Mouse (Mus musculus) layer of hippocampus, adult 9-10 months (tissue): ENCODE data around the gene Gm7356.
"Not testable (repeated sequence)": the region's sequence is repeated elsewhere in the genome, so short reads cannot be mapped to it uniquely, and the experiment has no call there.

ENCODE experiments used
- DNase-seq: peaks from one replicate; pipeline ENCODE4 v3.0.0; 2022; ENCODE audit warnings: low spot score

The Gm7356 gene

DNA sequence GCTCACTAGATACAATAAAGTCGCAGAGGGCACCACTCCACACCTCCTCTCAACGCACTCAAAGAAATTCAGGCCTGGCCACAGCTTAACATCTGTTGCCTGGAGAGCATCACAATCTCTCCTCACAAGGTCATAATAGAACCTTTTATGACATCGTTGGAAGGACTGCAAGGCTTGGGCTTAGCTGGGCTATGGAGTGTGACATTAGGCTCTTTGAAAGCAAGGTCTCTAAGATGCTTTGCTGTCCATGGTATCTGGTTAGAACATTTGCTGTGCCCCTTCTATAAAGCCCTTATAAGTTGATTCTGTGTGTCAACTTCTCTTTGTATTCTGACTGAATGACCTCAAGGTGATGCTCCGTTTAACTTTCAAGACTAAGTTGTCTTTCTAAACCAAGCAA is at the start of gene Gm7356:
Gene Gm7356, minus strand, starts transcription at position 101 of the 400 bp plus-strand sequence.
- DNase-seq: not testable (repeated sequence)

DNA sequence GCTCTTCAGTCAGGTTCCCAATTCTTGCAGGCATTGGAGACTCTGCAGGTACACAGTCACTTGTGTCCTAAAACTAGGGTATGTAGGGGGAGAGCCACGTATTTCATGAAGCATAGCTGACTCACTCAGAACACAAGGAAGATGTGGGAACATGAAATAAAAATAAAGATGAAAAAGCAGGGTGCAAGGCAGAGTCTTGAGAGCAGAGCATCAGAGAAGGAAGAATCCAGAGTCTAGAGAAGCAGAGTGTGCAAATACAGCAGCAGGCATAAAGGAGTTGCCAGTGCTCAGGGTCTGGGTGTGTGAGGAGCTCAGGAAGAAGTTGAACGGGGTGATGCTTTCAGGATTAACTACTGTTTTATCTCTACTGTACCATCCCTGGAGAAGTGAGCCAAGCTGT is 38.4 kb upstream of the Gm7356 start:
- DNase-seq: not testable (repeated sequence)

DNA sequence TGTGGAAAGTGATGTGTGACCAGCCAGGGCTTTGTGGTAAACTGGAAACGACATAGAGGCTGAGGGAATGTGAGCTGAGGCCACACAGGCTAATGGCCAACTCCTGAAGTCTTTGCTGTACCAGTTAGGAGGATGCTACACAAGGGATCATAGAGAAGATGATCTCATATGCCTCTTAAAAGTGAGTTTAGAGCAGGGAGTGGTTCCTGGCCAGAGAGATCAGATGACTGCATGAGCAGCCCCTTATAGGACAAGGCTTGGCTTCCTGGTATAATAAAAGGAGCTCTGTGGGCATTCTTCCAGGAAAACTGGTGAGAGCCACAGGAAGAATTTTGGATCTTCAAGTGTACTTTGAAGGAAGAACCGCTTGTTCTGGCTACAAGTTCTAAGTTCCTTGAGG is 33.5 kb upstream of the Gm7356 start:
- DNase-seq: not testable (repeated sequence)

DNA sequence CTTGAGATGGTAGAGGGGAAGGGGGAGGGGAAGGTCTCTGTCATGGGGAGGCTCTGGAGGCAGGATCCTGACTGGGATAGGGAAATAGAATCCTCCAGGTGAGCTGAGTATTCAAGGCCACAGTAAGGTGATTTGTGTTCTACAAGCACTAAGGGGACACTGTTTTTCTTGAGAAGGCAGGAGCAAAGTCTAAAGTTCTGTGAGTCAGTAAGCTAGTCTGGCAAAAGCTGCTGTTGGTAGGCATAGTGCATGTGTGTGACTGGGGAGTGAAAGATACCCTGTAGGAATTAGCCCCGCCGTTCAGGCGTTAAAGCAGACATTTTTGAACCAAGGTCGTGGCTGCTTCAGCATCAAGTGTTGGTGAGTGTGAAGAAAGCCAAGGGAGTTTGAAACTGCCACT is 32.6 kb upstream of the Gm7356 start:
- DNase-seq: not testable (repeated sequence)

DNA sequence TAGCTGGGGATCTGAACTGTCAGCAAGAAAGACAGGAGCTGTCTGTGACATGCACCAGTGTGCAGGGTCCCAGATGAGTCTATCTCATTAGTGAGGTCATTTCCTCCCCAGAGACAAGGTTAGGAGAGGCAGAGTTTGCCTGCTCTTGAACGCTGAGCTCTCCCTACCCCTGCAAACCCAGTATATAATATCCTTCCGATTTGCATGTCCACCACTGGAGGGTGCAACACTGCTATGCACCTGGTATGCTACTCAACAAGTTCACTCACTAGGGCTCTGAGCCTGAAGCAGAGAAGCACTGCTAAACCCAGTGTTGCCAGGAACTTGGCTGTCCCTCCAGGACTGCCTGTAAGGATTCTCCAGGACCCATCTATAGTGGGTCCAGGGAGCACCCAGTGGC is 10.1 kb downstream of the Gm7356 start:
- DNase-seq: not testable (repeated sequence)

DNA sequence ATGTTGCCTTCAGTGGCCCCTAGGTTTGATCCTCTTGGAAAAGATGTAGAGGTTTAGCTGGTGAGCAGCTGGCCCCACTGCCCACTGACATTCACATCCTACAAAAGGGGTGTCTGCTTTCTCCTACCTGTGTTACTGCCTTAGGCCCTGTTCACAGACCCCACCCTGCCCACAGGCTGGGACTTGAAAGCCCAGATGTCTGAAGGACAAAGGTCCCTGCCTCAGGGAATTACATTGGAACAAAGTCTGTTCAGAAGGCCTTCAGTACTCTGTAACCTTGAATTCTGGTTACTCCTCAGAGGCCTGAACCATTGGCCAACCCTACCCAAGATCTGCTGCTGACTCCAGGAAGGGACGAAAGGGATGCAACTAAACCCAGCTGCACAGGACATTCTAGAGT is 15.8 kb downstream of the Gm7356 start:
- no peak for DNase-seq

DNA sequence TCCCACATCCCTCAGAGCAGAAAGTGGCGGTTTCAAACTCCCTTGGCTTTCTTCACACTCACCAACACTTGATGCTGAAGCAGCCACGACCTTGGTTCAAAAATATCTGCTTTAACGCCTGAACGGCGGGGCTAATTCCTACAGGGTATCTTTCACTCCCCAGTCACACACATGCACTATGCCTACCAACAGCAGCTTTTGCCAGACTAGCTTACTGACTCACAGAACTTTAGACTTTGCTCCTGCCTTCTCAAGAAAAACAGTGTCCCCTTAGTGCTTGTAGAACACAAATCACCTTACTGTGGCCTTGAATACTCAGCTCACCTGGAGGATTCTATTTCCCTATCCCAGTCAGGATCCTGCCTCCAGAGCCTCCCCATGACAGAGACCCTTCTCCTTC is 32.7 kb downstream of the Gm7356 start:
- not testable (repeated sequence) for DNase-seq

DNA sequence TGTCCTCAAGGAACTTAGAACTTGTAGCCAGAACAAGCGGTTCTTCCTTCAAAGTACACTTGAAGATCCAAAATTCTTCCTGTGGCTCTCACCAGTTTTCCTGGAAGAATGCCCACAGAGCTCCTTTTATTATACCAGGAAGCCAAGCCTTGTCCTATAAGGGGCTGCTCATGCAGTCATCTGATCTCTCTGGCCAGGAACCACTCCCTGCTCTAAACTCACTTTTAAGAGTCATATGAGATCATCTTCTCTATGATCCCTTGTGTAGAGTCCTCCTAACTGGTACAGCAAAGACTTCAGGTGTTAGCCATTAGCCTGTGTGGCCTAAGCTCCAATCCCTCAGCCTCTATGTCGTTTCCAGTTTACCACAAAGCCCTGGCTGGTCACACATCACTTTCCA is 33.6 kb downstream of the Gm7356 start:
- not testable (repeated sequence) for DNase-seq

DNA sequence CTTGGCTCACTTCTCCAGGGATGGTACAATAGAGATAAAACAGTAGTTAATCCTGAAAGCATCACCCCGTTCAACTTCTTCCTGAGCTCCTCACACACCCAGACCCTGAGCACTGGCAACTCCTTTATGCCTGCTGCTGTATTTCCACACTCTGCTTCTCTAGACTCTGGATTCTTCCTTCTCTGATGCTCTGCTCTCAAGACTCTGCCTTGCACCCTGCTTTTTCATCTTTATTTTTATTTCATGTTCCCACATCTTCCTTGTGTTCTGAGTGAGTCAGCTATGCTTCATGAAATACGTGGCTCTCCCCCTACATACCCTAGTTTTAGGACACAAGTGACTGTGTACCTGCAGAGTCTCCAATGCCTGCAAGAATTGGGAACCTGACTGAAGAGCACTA is 38.5 kb downstream of the Gm7356 start:
- not testable (repeated sequence) for DNase-seq

DNA sequence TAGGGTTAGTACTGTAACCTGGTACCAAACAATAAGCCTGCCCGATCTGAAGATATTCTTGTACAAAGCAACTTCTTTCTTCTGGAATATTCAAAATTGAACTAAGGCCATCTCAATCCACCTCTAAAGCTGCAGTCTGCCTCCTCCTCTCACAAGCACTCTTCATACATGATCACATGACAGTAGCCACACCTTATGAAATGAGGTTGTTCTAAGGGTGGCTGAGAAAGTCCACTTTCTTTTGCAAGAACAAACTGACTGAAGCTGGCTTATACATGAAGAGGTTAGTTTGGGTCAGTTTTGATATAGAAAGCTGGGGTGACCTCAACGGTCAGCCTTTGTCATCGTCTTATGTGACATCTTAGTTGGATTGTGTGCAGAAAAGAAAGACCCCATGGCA is 41.3 kb downstream of the Gm7356 start:
- DNase-seq: not testable (repeated sequence)

DNA sequence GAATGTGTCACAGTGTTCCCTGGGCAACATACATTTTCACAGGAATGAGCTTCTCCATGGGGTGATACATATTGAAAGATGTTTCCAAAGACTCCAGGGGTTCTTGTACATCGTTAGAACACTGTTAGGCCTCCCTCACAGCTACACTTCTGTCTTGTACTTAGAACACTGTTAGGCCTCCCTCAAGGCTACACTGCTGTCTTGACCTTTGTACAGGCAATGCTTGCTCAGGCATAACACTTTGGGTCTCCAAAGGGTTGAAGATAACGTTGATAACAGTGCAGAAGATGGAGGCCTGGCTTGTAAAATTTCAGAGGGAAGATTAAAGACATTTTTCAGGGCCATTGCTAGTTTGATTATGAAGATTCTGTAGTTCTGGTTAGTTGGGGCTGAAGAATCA is 45.4 kb downstream of the Gm7356 start:
- DNase-seq: not testable (repeated sequence)

DNA sequence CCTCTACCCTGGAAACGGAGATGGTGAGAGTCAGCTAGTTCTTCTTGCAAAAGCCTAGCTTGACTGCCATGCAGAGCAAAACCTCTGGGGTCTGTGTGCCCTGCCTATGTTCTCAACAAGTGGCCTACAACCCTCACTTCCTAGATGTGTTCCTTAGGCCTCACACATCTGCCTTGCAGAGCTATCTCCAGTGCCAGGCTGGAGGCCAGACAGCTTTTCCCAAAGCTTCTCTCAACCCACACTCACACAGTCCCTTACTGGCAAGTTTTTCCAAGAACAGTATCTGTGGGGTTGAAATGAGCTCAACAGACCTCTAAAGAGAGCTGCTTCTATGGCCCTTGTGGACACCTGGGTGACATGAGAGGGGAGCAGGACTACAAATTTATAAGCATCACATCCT is 51.9 kb downstream of the Gm7356 start:
- DNase-seq: not testable (repeated sequence)
